Mouse (Mus musculus) myocyte (in vitro differentiated cells): ENCODE data around the gene Ccdc97. TPM values are rescaled to one million over a fixed set of nuclear protein-coding genes. Genes with fewer than 3 reads are reported as not detected.

Experiments used
- H3K27me3 ChIP-seq: one replicate; pipeline ENCODE4 v1.6.1; 2011; ENCODE audit not compliant: control insufficient read depth, insufficient read depth, insufficient read length
- H3K36me3 ChIP-seq: one replicate; pipeline ENCODE4 v1.6.1; 2011; ENCODE audit not compliant: control insufficient read depth, insufficient read depth
- H3K4me2 ChIP-seq: one replicate; pipeline ENCODE4 v1.6.1; 2011; ENCODE audit warnings: low read depth, control low read depth
- H3K4me3 ChIP-seq: one replicate; pipeline ENCODE4 v1.5.1; 2011; ENCODE audit warnings: mild to moderate bottlenecking, control low read depth, moderate library complexity
- H3K79me2 ChIP-seq: one replicate; pipeline ENCODE4 v1.6.1; 2011; ENCODE audit not compliant: control insufficient read depth, insufficient read depth
- H3ac ChIP-seq: one replicate; pipeline ENCODE4 v1.6.1; 2011; ENCODE audit not compliant: control insufficient read depth, insufficient read length
- CEBPB ChIP-seq: IDR thresholded peaks from 2 replicates; pipeline ENCODE4 v1.6.1; 2011; ENCODE audit warnings: mild to moderate bottlenecking, moderate library complexity; ENCODE audit not compliant: poor library complexity, insufficient read depth, severe bottlenecking
- E2F4 ChIP-seq: IDR thresholded peaks from one replicate; pipeline ENCODE4 v1.6.1; 2011; ENCODE audit warnings: mild to moderate bottlenecking, control low read depth, moderate library complexity; ENCODE audit not compliant: insufficient read depth
- MAX ChIP-seq: IDR thresholded peaks from one replicate; pipeline ENCODE4 v1.6.1; 2011; ENCODE audit warnings: low read depth, mild to moderate bottlenecking, control low read depth
- MYOD1 ChIP-seq, 3 experiments: IDR thresholded peaks; one replicate each; pipeline ENCODE4 v1.6.1; 2011; ENCODE audit warnings: control low read depth in 2 of 3, low read depth in 2 of 3, mild to moderate bottlenecking in 2 of 3, moderate library complexity in 1 of 3; ENCODE audit not compliant: insufficient read length in 2 of 3, control insufficient read depth in 1 of 3
- MYOG ChIP-seq, 3 experiments: IDR thresholded peaks; one replicate each; pipeline ENCODE4 v1.6.1; 2011; ENCODE audit warnings: control low read depth in 2 of 3, low read depth in 2 of 3, mild to moderate bottlenecking in 2 of 3; ENCODE audit not compliant: insufficient read length in 2 of 3, control insufficient read depth in 1 of 3, insufficient read depth in 1 of 3
- POLR2A ChIP-seq: IDR thresholded peaks from one replicate; pipeline ENCODE4 v1.6.1; 2011; ENCODE audit warnings: low read depth, mild to moderate bottlenecking, control low read depth, moderate library complexity; ENCODE audit not compliant: insufficient read length
- POLR2AphosphoS2 ChIP-seq: IDR thresholded peaks from one replicate; pipeline ENCODE4 v1.6.1; 2011; ENCODE audit warnings: low read depth, control low read depth; ENCODE audit not compliant: insufficient read length
- REST ChIP-seq: IDR thresholded peaks from one replicate; pipeline ENCODE4 v1.6.1; 2011; ENCODE audit warnings: mild to moderate bottlenecking, control low read depth, moderate library complexity; ENCODE audit not compliant: insufficient read depth, insufficient read length
- SRF ChIP-seq: IDR thresholded peaks from one replicate; pipeline ENCODE4 v1.6.1; 2011; ENCODE audit warnings: low read depth; ENCODE audit not compliant: control insufficient read depth, insufficient read length
- TCF12 ChIP-seq: IDR thresholded peaks from one replicate; pipeline ENCODE4 v1.6.1; 2011; ENCODE audit warnings: mild to moderate bottlenecking, control low read depth; ENCODE audit not compliant: poor library complexity, insufficient read depth, severe bottlenecking
- TCF3 ChIP-seq: IDR thresholded peaks from one replicate; pipeline ENCODE4 v1.6.1; 2011; ENCODE audit warnings: low read depth, control low read depth; ENCODE audit not compliant: insufficient read length
- USF1 ChIP-seq: IDR thresholded peaks from one replicate; pipeline ENCODE4 v1.6.1; 2011; ENCODE audit warnings: low read depth, mild to moderate bottlenecking, control low read depth, moderate library complexity
- polyA plus RNA-seq: library from polyadenylated mRNA; unstranded; fragments of >200 nt; fragmentation: generic; extraction: Trizol; gene quantifications from one replicate; pipeline ENCODE4 v1.2.1, GENCODE M21; 2012; ENCODE audit warnings: missing spikeins

Ccdc97 gene
- polyA plus RNA-seq, 1 experiment: 44.5 TPM

DNA sequence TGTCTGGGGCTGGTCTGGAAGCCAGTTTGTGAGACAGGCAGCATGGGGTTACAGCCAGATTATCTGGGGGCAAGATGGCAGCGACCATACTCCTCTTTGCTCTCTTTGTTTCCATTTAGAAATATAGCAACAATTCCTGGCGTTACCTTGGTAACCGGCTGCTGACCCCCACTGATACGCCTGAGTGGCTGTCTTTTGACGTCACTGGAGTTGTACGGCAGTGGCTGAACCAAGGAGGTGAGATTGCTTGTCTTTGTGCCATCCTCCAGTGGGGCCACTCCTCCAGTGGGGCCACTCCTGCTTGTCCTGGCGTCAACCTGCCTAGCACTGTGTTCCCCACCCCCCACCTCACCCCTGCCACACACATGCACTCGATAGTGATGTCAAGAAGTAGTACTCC, 24.8 kb downstream of the Ccdc97 start:
- no peak overlapping the region for H3K4me3 ChIP-seq
- peaks cover 16% of the 10 kb centered on the region for H3K36me3 ChIP-seq
- no peak overlapping the region for H3ac ChIP-seq
- no peaks in the 10 kb centered on the region for H3K27me3 ChIP-seq
- no peak overlapping the region for H3K4me2 ChIP-seq
- H3K79me2 ChIP-seq: peaks cover 11% of the 10 kb centered on the region
- TF ChIP-seq SRF (no peak), TCF12 (no peak), E2F4 (no peak), MAX (no peak), CEBPB (no peak), MYOG (IDR thresholded peaks at IDR 0.05; ENCODE audit: control insufficient read depth in 1 of 3, insufficient read depth in 1 of 3, insufficient read length in 2 of 3, low read depth in 2 of 3) (no peak), MYOD1 (IDR thresholded peaks at IDR 0.05; ENCODE audit: control insufficient read depth in 1 of 3, insufficient read length in 2 of 3, low read depth in 2 of 3) (no peak), POLR2A (no peak), POLR2AphosphoS2 (no peak), TCF3 (no peak), REST (no peak), USF1 (no peak)

DNA sequence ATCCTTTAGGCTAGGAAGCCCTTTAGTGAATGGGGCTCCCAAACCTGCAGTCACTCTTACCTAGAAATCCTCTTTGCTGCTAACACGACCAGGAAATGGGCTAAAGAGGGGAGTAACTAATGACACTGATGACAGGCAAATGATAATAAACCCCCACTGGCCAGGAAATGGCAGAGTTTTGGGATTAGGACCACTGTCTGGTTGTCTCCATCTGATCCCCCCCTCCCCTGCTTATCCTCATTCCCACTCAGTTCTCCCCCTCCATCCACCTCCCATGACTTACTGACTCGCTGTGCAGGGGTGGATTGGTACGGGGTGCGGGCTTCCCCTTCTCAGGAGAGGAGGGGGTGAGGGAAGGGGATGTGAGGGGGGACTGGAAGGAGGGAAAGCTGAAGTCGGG, 28.8 kb downstream of the Ccdc97 start:
- Histone ChIP-seq H3K79me2 (peaks cover 29% of the 10 kb centered on the region), H3K4me2 (peak overlapping the region; percentile 74), H3K27me3 (no peaks in the 10 kb centered on the region), H3K36me3 (peaks cover 3% of the 10 kb centered on the region), H3K4me3 (peak overlapping the region; percentile 90), H3ac (no peak overlapping the region)
- no peak for TF ChIP-seq E2F4
- no peak for TF ChIP-seq TCF3
- TF ChIP-seq MYOG (IDR thresholded peaks at IDR 0.05; ENCODE audit: control insufficient read depth in 1 of 3, insufficient read depth in 1 of 3, insufficient read length in 2 of 3, low read depth in 2 of 3): no peak
- no peak for TF ChIP-seq MYOD1 (IDR thresholded peaks at IDR 0.05; ENCODE audit: control insufficient read depth in 1 of 3, insufficient read length in 2 of 3, low read depth in 2 of 3)
- no peak for TF ChIP-seq REST
- no peak for TF ChIP-seq POLR2A
- TF ChIP-seq TCF12: no peak
- no peak for TF ChIP-seq SRF
- no peak for TF ChIP-seq CEBPB
- TF ChIP-seq POLR2AphosphoS2: no peak
- TF ChIP-seq MAX: no peak
- no peak for TF ChIP-seq USF1

DNA sequence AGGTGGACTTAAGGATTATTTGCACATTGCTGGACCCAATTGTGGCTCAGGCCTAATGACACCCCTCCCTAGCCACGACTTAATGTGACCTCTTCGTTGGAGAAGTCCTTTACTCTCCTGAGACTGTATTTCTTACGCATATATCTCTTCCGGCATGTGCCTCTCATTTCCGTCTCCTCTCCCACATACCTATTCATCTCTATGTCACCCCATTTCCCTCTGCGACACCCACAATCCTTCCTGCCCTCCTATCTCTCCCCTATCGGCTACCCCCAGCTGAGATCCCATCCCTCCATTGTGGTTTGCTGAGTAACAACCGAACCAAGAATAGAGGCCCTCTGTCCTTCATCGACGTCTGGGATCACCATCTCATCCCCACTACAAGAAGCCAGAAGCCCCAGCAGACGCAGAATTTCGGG, 29.3 kb downstream of the Ccdc97 start:
- Histone ChIP-seq H3K4me3 (peak overlapping the region; percentile 90), H3ac (no peak overlapping the region), H3K36me3 (peaks cover 3% of the 10 kb centered on the region), H3K79me2 (peaks cover 29% of the 10 kb centered on the region), H3K27me3 (no peaks in the 10 kb centered on the region), H3K4me2 (peak overlapping the region; percentile 74)
- TF ChIP-seq TCF12 (no peak), MYOD1 (IDR thresholded peaks at IDR 0.05; ENCODE audit: control insufficient read depth in 1 of 3, insufficient read length in 2 of 3, low read depth in 2 of 3) (no peak), USF1 (no peak), TCF3 (no peak), POLR2AphosphoS2 (no peak), POLR2A (no peak), CEBPB (no peak), E2F4 (no peak), MYOG (IDR thresholded peaks at IDR 0.05; ENCODE audit: control insufficient read depth in 1 of 3, insufficient read depth in 1 of 3, insufficient read length in 2 of 3, low read depth in 2 of 3) (no peak), MAX (no peak)

DNA sequence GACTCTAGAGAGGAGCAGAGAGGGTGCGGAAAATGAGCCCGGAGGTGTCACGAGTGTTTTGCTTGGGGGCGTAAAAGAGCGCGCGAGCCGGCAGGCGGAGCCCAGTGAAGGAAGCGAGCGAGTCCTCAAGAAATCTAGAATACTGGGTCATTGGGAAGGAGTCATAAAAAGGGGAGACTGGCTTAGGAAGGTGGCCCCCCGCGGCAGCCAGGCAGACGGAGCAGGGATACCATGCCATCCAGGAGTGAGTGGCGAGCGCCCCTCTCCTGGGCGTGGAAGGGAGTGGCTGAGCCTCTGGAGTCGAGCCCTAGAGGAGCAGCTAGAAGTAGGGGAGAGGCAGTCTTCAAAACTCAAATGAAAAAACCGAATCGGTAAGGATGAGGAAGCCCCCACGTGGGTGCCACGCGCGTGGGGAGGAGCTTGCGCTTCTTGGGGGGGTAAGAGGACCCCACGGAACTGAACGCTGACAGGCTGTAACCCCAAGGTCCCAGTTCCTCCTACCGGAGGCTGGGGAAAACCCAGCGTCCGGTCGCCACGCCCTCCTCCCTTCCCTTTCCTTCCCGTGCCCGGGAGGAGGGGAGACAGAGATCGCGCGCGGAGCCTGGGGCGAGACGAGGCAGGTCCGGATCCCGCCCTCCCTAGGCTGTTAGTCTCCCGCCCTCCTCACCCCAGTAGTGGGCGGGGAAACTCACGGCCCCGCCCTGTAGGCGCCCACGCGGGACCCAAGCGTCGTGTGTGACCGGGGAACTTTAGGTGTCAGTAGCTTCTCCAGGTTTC, 29.9 kb downstream of the Ccdc97 start:
- peaks cover 29% of the 10 kb centered on the region for H3K79me2 ChIP-seq
- H3K4me2 ChIP-seq: peak overlapping the region; percentile 74
- H3K36me3 ChIP-seq: peaks cover 3% of the 10 kb centered on the region
- H3K27me3 ChIP-seq: no peaks in the 10 kb centered on the region
- TF ChIP-seq POLR2A (peak; percentile 54), MYOG (IDR thresholded peaks at IDR 0.05; ENCODE audit: control insufficient read depth in 1 of 3, insufficient read depth in 1 of 3, insufficient read length in 2 of 3, low read depth in 2 of 3) (no peak), E2F4 (peak; percentile 18), TCF3 (no peak), CEBPB (no peak), USF1 (no peak), MYOD1 (IDR thresholded peaks at IDR 0.05; ENCODE audit: control insufficient read depth in 1 of 3, insufficient read length in 2 of 3, low read depth in 2 of 3) (no peak), POLR2AphosphoS2 (peak; percentile 34), REST (no peak), SRF (no peak), TCF12 (no peak), MAX (no peak)
- H3ac ChIP-seq: peak overlapping the region; percentile 50
- peak overlapping the region; percentile 90 for H3K4me3 ChIP-seq
